Mouse (Mus musculus) spleen, adult 2 months (tissue): ENCODE data around the gene Tox3. TPM values are rescaled to one million over a fixed set of nuclear protein-coding genes. Genes with fewer than 3 reads are reported as not detected.

Experiments used
- DNase-seq, 2 experiments: peaks; one replicate each; pipeline versions ENCODE4 v3.0.0 to v3.0.0-alpha.2; 2012 to 2021; ENCODE audit warnings: low spot score in 2 of 2, low read depth in 1 of 2
- H3K27ac ChIP-seq: fragments of 200-500 bp; 2 replicates; pipeline ENCODE4 v1.5.1; 2012; ENCODE audit warnings: low read length, inconsistent platforms; ENCODE audit not compliant: insufficient read depth
- H3K27me3 ChIP-seq: fragments of 200-500 bp; 2 replicates; pipeline ENCODE4 v1.6.1; 2012; ENCODE audit warnings: mild to moderate bottlenecking, moderate library complexity, low read length, inconsistent platforms; ENCODE audit not compliant: control insufficient read depth, insufficient read depth
- H3K36me3 ChIP-seq: fragments of 200-500 bp; 2 replicates; pipeline ENCODE4 v1.6.1; 2012; ENCODE audit warnings: mild to moderate bottlenecking, low read length, inconsistent platforms; ENCODE audit not compliant: control insufficient read depth, insufficient read depth
- H3K4me1 ChIP-seq: fragments of 200-500 bp; 2 replicates; pipeline ENCODE4 v1.6.1; 2011; ENCODE audit warnings: inconsistent platforms; ENCODE audit not compliant: control insufficient read depth, insufficient read depth, insufficient read length
- H3K4me3 ChIP-seq: fragments of 200-500 bp; 2 replicates; pipeline ENCODE4 v1.5.1; 2011; ENCODE audit warnings: mild to moderate bottlenecking, inconsistent platforms; ENCODE audit not compliant: insufficient read depth, insufficient read length; ENCODE audit errors: extremely low read depth
- CTCF ChIP-seq: fragments of 200-500 bp; IDR thresholded peaks from 2 replicates; pipeline ENCODE4 v1.5.1; 2011; ENCODE audit warnings: mild to moderate bottlenecking, inconsistent platforms; ENCODE audit not compliant: insufficient read depth, insufficient read length, insufficient replicate concordance; ENCODE audit errors: extremely low read depth
- POLR2A ChIP-seq: fragments of 200-500 bp; IDR thresholded peaks from 2 replicates; pipeline ENCODE4 v1.6.1; 2011; ENCODE audit warnings: low read depth, low read length, inconsistent platforms
- WGBS: fragments of 180-500 bp; shearing (Covaris S2); methylation state at CpG from one replicate; pipeline ENCODE4 v1.1.7; 2018; 5-methylcytosine and 5-hydroxymethylcytosine counted together
- polyA plus RNA-seq: library from polyadenylated mRNA; depleted of rRNA; stranded (reverse); fragments of >200 nt; gene quantifications from 2 replicates; pipeline ENCODE4 v1.2.3, GENCODE M21; 2012

The Tox3 gene
- polyA plus RNA-seq, 1 experiment, result 0.08 TPM

- H3K27me3 ChIP-seq, result peaks cover 10% of the 10 kb centered on the region
- no peak for DNase-seq
- no peaks in the 10 kb centered on the region for H3K36me3 ChIP-seq
- 62% methylated on average over 13 of the region's 13 CpGs for WGBS
- no peak overlapping the region for H3K4me3 ChIP-seq
- TF ChIP-seq POLR2A (no peak), CTCF (no peak)
- H3K4me1 ChIP-seq, result no peaks in the 10 kb centered on the region
- no peak overlapping the region for H3K27ac ChIP-seq
Observed at GRCm38 (mm10) chr8:90349709-90350562, 1.8 kb upstream of the Tox3 start.

GRCm38 (mm10) chr8:90348926-90349683 lies 962 bp upstream of the Tox3 start:
- TF ChIP-seq POLR2A, result no peak
- no peak overlapping the region for H3K27ac ChIP-seq
- H3K4me3 ChIP-seq, result no peak overlapping the region
- 84% methylated on average over 11 of the region's 11 CpGs for WGBS
- DNase-seq, result no peak
- H3K27me3 ChIP-seq, result peaks cover 10% of the 10 kb centered on the region
- no peaks in the 10 kb centered on the region for H3K36me3 ChIP-seq
- H3K4me1 ChIP-seq, result no peaks in the 10 kb centered on the region

- 0 out of 2 replicates have a peak overlapping the region, but pooled peaks have one; percentile 1 for H3K4me3 ChIP-seq
- peaks cover 10% of the 10 kb centered on the region for H3K27me3 ChIP-seq
- H3K4me1 ChIP-seq, result no peaks in the 10 kb centered on the region
- no peak overlapping the region for H3K27ac ChIP-seq
- TF ChIP-seq POLR2A, result no peak
- no peak for TF ChIP-seq CTCF
- no peak for DNase-seq
- H3K36me3 ChIP-seq, result no peaks in the 10 kb centered on the region
- 3% methylated on average over 62 of the region's 66 CpGs for WGBS
Observed at GRCm38 (mm10) chr8:90347581-90348177, 464 bp downstream of the Tox3 start.

- Histone ChIP-seq H3K27ac (no peak overlapping the region), H3K27me3 (peaks cover 10% of the 10 kb centered on the region), H3K4me3 (no peak overlapping the region), H3K36me3 (no peaks in the 10 kb centered on the region), H3K4me1 (no peaks in the 10 kb centered on the region)
- 8% methylated on average over 21 of the region's 21 CpGs for WGBS
- DNase-seq, result no peak
- TF ChIP-seq CTCF, result no peak
- no peak for TF ChIP-seq POLR2A
Observed at GRCm38 (mm10) chr8:90346880-90347535, 1.1 kb downstream of the Tox3 start.

GRCm38 (mm10) chr8:90346138-90346879 lies 1.8 kb downstream of the Tox3 start:
- no peak for TF ChIP-seq CTCF
- TF ChIP-seq POLR2A, result no peak
- Histone ChIP-seq H3K27ac (no peak overlapping the region), H3K4me1 (no peaks in the 10 kb centered on the region), H3K4me3 (no peak overlapping the region), H3K27me3 (peaks cover 10% of the 10 kb centered on the region), H3K36me3 (no peaks in the 10 kb centered on the region)
- no peak for DNase-seq
- WGBS, result 61% methylated on average over 13 of the region's 13 CpGs

- Histone ChIP-seq H3K27ac (no peak overlapping the region), H3K27me3 (no peaks in the 10 kb centered on the region), H3K4me3 (no peak overlapping the region), H3K36me3 (no peaks in the 10 kb centered on the region), H3K4me1 (no peaks in the 10 kb centered on the region)
- no peak for DNase-seq
- TF ChIP-seq CTCF, result no peak
- TF ChIP-seq POLR2A, result no peak
- WGBS, result 82% methylated on average over 7 of the region's 7 CpGs
Observed at GRCm38 (mm10) chr8:90330377-90331285, 17.5 kb downstream of the Tox3 start.
